In genomic region chr11:57862088-57862487, GRCm38 (mm10) we compare ENCODE assay signal across 17 mouse cellular contexts. TPM values are rescaled to one million over a fixed set of nuclear protein-coding genes. Genes with fewer than 3 reads are reported as not detected.
"Had no signal": no experiment of that assay in that cellular context is flagged by ENCODE, and none has a peak within 500 bp of the region (broad histone marks: within the 10 kb centered on the region; RNA-seq: fewer than 3 reads in every experiment).

No protein-coding gene starts in this region.

- H3K36me3 ChIP-seq: neural tube, embryonic 13.5 days; neural tube, embryonic 15.5 days; stomach, embryonic 15.5 days had no signal

- H3K9me3 ChIP-seq: neural tube, embryonic 13.5 days; neural tube, embryonic 15.5 days; stomach, embryonic 15.5 days had no signal

- H3K27ac ChIP-seq: neural tube, embryonic 13.5 days; neural tube, embryonic 15.5 days; stomach, embryonic 15.5 days; stomach, postnatal 0 days had no signal

- H3K9ac ChIP-seq: neural tube, embryonic 13.5 days; neural tube, embryonic 15.5 days; stomach, embryonic 15.5 days had no signal

- H3K27me3 ChIP-seq: neural tube, embryonic 15.5 days; stomach, embryonic 15.5 days had no signal

- H3K4me1 ChIP-seq: neural tube, embryonic 13.5 days; neural tube, embryonic 15.5 days had no signal

- H3K4me2 ChIP-seq: neural tube, embryonic 13.5 days; neural tube, embryonic 15.5 days; stomach, embryonic 15.5 days had no signal

- DNase-seq: retina, postnatal 1 day; right cerebral cortex, adult 18-20 months; right cerebral cortex, postnatal 14 days; right cerebral cortex, postnatal 25 days; right cerebral cortex, postnatal 4 days; spleen, adult 18-20 months; thymus, adult 18-20 months; thymus, adult 2 months; thymus, postnatal 14 days; thymus, postnatal 25 days; thymus, postnatal 36 days; thymus, postnatal 4 days had no signal

- H3K4me3 ChIP-seq: neural tube, embryonic 13.5 days; neural tube, embryonic 15.5 days; stomach, embryonic 15.5 days had no signal

RNA-seq across cellular contexts. Expression of gene Hand1, which starts 29.5 kb away (rescaled TPM):
- polyA plus RNA-seq: neural tube, embryonic 15.5 days; spleen, adult 2 months had no signal
